Mouse (Mus musculus): ENCODE measurements around the gene Prl7b1. TPM values are rescaled to one million over a fixed set of nuclear protein-coding genes. Genes with fewer than 3 reads are reported as not detected.

Gene Prl7b1
- not detected in 2 replicates for polyA plus RNA-seq (2012; rRNA removed)

DNA sequence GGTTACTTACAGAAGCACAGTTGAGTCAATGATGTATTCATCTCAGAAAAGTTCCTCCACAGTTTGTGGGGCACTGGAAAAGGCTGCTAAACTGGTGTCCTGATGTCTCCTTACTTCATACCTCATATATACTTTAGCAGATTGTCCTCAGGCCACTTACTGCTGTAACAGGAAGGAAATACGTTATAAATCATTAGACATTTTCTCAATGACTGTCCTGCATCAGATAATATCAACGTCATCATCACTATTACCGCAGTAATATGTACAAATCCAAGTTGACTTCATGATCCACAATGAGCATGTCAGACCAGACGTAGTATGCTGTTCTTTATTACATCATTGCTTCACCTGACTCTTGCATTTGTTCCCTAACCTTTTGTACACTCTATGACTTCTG, at the start of gene Prl7b1:
Gene Prl7b1, minus strand, starts transcription at position 101 of the 400 bp plus-strand sequence.
- Histone ChIP-seq H3K4me3 (ENCODE audit: extremely low read depth, insufficient read depth, insufficient read length) (no peak within 1 kb of the TSS), H3K36me3 (ENCODE audit: control insufficient read depth, insufficient read depth, low read length) (no peaks in the 10 kb centered on the region), H3K4me1 (ENCODE audit: control insufficient read depth, insufficient read depth, insufficient read length) (no peaks in the 10 kb centered on the region), H3K27ac (ENCODE audit: insufficient read depth, low read length) (no peak within 1 kb of the TSS), H3K27me3 (ENCODE audit: control insufficient read depth, insufficient read depth, low read length) (no peaks in the 10 kb centered on the region)
- WGBS: 67% methylated on average over 4 of the region's 4 CpGs
- no peak for DNase-seq (ENCODE audit: low read depth in 1 of 2, low spot score in 2 of 2)
- TF ChIP-seq CTCF (IDR thresholded peaks at IDR 0.05; ENCODE audit: extremely low read depth, insufficient read depth, insufficient read length, insufficient replicate concordance) (no peak), POLR2A (IDR thresholded peaks at IDR 0.05; ENCODE audit: low read depth, low read length) (no peak)

GRCm38 (mm10) chr13:27642393-27642792, 32.0 kb upstream of the Prl7b1 start, which contains the start of gene Prl7a1:
Gene Prl7a1 (minus strand): TSS chr13:27642493.
- Histone ChIP-seq H3K4me1 (ENCODE audit: control insufficient read depth, insufficient read depth, insufficient read length) (no peaks in the 10 kb centered on the region), H3K36me3 (ENCODE audit: control insufficient read depth, insufficient read depth, low read length) (no peaks in the 10 kb centered on the region), H3K4me3 (ENCODE audit: extremely low read depth, insufficient read depth, insufficient read length) (no peak within 1 kb of the TSS), H3K27me3 (ENCODE audit: control insufficient read depth, insufficient read depth, low read length) (no peaks in the 10 kb centered on the region), H3K27ac (ENCODE audit: insufficient read depth, low read length) (no peak within 1 kb of the TSS)
- DNase-seq (ENCODE audit: low read depth in 1 of 2, low spot score in 2 of 2): no peak
- 94% methylated on average over 3 of the region's 3 CpGs for WGBS
- no peak for TF ChIP-seq CTCF (IDR thresholded peaks at IDR 0.05; ENCODE audit: extremely low read depth, insufficient read depth, insufficient read length, insufficient replicate concordance)
- no peak for TF ChIP-seq POLR2A (IDR thresholded peaks at IDR 0.05; ENCODE audit: low read depth, low read length)

DNA sequence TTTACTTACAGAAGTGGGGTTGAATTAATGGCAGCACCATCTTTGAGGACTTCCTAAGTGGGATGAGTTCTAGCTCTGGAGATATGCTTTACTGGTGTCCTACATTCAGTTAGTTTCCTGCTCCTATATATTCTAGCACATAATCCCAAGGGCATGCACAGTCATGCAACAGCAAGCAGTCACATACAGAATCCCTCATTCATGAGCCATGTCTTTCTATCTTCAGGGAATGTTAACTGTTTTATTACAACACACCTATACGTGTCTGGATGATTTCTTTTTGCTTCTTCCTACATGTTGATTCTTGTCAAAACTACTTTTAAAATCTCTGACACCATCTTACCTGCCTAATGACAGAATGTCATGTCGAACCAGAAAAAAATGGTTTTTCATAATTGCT, 28.3 kb downstream of the Prl7b1 start, which contains the start of gene Prl8a1:
Gene Prl8a1, minus strand, starts transcription at position 101 of the 400 bp plus-strand sequence.
- no peaks in the 10 kb centered on the region for H3K4me1 ChIP-seq (ENCODE audit: control insufficient read depth, insufficient read depth, insufficient read length)
- no peak for DNase-seq (ENCODE audit: low read depth in 1 of 2, low spot score in 2 of 2)
- H3K36me3 ChIP-seq (ENCODE audit: control insufficient read depth, insufficient read depth, low read length): no peaks in the 10 kb centered on the region
- no peak for TF ChIP-seq POLR2A (IDR thresholded peaks at IDR 0.05; ENCODE audit: low read depth, low read length)
- TF ChIP-seq CTCF (IDR thresholded peaks at IDR 0.05; ENCODE audit: extremely low read depth, insufficient read depth, insufficient read length, insufficient replicate concordance): no peak
- H3K4me3 ChIP-seq (ENCODE audit: extremely low read depth, insufficient read depth, insufficient read length): no peak within 1 kb of the TSS
- no peak within 1 kb of the TSS for H3K27ac ChIP-seq (ENCODE audit: insufficient read depth, low read length)
- 78% methylated on average over 2 of the region's 2 CpGs for WGBS
- H3K27me3 ChIP-seq (ENCODE audit: control insufficient read depth, insufficient read depth, low read length): no peaks in the 10 kb centered on the region

DNA sequence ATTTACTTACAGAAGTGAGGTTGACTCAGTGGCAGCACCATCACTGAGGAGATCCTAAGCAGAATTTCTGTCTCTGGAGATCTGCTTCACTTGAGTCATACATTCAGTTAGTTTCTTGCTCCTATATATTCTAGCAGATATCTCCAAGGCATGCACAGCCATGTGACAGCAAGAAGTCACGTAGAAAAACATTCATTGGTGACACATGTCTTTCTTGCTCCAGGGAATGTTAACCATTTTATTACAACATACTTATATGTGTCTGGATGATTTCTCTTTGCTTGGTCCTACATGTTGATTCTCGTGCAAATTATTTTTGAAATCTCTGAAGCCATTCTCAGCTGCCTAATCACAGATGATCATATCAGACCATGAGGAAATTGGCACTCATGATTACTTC, 45.9 kb downstream of the Prl7b1 start, which contains the start of gene Prl8a9:
Gene Prl8a9, minus strand, starts transcription at position 101 of the 400 bp plus-strand sequence.
- Histone ChIP-seq H3K36me3 (ENCODE audit: control insufficient read depth, insufficient read depth, low read length) (no peaks in the 10 kb centered on the region), H3K4me3 (ENCODE audit: extremely low read depth, insufficient read depth, insufficient read length) (no peak within 1 kb of the TSS), H3K4me1 (ENCODE audit: control insufficient read depth, insufficient read depth, insufficient read length) (no peaks in the 10 kb centered on the region), H3K27ac (ENCODE audit: insufficient read depth, low read length) (no peak within 1 kb of the TSS), H3K27me3 (ENCODE audit: control insufficient read depth, insufficient read depth, low read length) (no peaks in the 10 kb centered on the region)
- no peak for DNase-seq (ENCODE audit: low read depth in 1 of 2, low spot score in 2 of 2)
- 83% methylated on average over 2 of the region's 2 CpGs for WGBS
- no peak for TF ChIP-seq CTCF (IDR thresholded peaks at IDR 0.05; ENCODE audit: extremely low read depth, insufficient read depth, insufficient read length, insufficient replicate concordance)
- TF ChIP-seq POLR2A (IDR thresholded peaks at IDR 0.05; ENCODE audit: low read depth, low read length): no peak

DNA sequence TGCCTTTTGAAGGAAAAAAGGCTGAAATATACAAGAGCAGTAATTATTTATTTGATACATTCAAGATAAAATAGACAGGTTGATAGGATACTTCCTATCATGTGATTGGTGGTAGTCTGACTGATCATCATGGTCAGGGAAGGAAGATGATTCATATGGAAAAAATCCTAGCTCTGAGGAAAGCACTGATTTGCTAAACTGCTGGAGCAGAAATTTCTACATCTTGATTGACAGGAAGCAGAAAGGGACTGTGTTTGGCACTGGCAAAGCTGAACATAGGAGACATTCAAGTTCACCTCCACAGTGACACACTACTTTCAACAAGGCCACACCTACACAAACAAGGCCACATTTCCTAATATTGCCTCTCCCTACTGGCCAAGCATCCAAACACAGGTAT, 57.0 kb downstream of the Prl7b1 start:
- H3K4me3 ChIP-seq (ENCODE audit: extremely low read depth, insufficient read depth, insufficient read length): no peak overlapping the region
- no peaks in the 10 kb centered on the region for H3K36me3 ChIP-seq (ENCODE audit: control insufficient read depth, insufficient read depth, low read length)
- no peak overlapping the region for H3K27ac ChIP-seq (ENCODE audit: insufficient read depth, low read length)
- TF ChIP-seq POLR2A (IDR thresholded peaks at IDR 0.05; ENCODE audit: low read depth, low read length) (no peak), CTCF (IDR thresholded peaks at IDR 0.05; ENCODE audit: extremely low read depth, insufficient read depth, insufficient read length, insufficient replicate concordance) (no peak)
- no peaks in the 10 kb centered on the region for H3K4me1 ChIP-seq (ENCODE audit: control insufficient read depth, insufficient read depth, insufficient read length)
- no peaks in the 10 kb centered on the region for H3K27me3 ChIP-seq (ENCODE audit: control insufficient read depth, insufficient read depth, low read length)
- no peak for DNase-seq (ENCODE audit: low read depth in 1 of 2, low spot score in 2 of 2)

Other genes with a start within 250 kb of the Prl7b1 start
- not detected in 2 replicates for gene Prl2b1, start 219.7 kb downstream of the Prl7b1 start, polyA plus RNA-seq (2012; rRNA removed)
- gene Prl8a6, start 171.9 kb downstream of the Prl7b1 start, polyA plus RNA-seq (2012; rRNA removed): not detected in 2 replicates
- gene Prl8a8, start 97.4 kb downstream of the Prl7b1 start, polyA plus RNA-seq (2012; rRNA removed): not detected in 2 replicates
- gene Prl8a9, start 46.0 kb downstream of the Prl7b1 start, polyA plus RNA-seq (2012; rRNA removed): not detected in 2 replicates
- gene Prl8a1, start 28.4 kb downstream of the Prl7b1 start, polyA plus RNA-seq (2012; rRNA removed): not detected in 2 replicates
- not detected in 2 replicates for gene Prl7a1, start 31.9 kb upstream of the Prl7b1 start, polyA plus RNA-seq (2012; rRNA removed)
- not detected in 2 replicates for gene Prl7a2, start 57.5 kb upstream of the Prl7b1 start, polyA plus RNA-seq (2012; rRNA removed)
- gene Prl7d1, start 106.2 kb upstream of the Prl7b1 start, polyA plus RNA-seq (2012; rRNA removed): not detected in 2 replicates
- not detected in 2 replicates for gene Prl7c1, start 170.2 kb upstream of the Prl7b1 start, polyA plus RNA-seq (2012; rRNA removed)
- not detected in 2 replicates for gene Prl2a1, start 191.1 kb upstream of the Prl7b1 start, polyA plus RNA-seq (2012; rRNA removed)
- not detected in 2 replicates for gene Prl2c1, start 238.8 kb upstream of the Prl7b1 start, polyA plus RNA-seq (2012; rRNA removed)

Measured in spleen, adult 2 months (tissue).